Mouse (Mus musculus): ENCODE results near the gene Cdkl3.
"Not testable (repeated sequence)": the region's sequence is repeated elsewhere in the genome, so short reads cannot be mapped to it uniquely, and the experiment has no call there.

Gene Cdkl3

DNA sequence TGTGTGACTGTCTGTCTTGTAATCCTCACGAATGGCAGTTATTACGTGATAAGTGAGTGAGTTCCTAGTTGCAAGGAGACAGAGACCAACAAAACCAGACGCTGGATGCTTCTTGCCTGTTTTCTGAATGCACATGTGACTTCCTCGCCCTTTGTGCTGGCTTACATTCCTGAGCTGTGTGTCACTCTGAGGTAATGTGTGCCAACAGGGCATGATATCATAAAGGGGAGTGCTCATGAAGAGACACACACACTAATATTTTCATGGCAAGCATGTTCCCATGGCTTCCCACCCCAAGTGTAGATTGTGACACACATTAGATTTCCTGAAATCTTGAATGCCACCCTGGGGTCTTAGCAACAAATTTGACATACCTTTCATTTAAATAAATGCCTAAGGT is 73.9 kb downstream of the Cdkl3 start:
- DNase-seq (ENCODE audit: low spot score) = no peak

GRCm38 (mm10) chr11:52079978-52080377 is 76.0 kb downstream of the Cdkl3 start:
- no peak for DNase-seq (ENCODE audit: low spot score)

DNA sequence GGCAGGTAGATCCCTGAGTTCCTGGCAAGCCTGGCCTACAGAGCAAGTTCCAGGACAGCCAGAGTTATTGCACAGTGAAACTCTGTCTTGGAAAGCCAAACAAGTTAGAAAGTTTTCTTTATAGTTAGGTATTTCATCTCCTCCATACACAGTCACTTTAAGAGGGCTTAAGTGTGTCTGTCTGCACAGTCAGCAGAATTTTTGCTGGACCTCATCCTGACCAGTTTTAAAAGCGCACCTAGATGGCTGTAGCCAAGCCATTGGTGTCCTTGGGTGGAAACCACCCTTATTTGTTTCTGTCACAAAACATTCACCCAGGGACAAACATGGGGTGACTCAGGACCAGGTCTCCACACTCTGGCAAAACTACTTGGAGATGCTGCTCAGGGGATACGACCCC is 76.6 kb downstream of the Cdkl3 start:
- no peak for DNase-seq (ENCODE audit: low spot score)

DNA sequence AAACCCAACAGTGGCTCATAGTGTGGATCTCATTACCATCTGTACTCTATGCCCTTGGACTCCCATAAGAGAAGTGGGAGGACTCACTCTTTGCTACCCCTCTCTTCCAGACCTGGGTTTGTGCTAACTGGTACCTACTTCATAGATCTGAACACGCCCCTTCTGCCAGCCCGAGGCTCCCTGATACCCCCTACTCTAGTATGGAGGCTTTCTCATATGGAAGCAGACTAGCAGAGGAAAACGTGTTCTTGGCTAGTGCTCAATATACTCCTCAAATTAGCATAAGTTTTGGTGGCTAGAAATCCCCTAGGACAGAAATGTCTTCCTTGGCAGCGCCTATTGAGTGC is 81.8 kb downstream of the Cdkl3 start:
- DNase-seq (ENCODE audit: low spot score) = no peak

DNA sequence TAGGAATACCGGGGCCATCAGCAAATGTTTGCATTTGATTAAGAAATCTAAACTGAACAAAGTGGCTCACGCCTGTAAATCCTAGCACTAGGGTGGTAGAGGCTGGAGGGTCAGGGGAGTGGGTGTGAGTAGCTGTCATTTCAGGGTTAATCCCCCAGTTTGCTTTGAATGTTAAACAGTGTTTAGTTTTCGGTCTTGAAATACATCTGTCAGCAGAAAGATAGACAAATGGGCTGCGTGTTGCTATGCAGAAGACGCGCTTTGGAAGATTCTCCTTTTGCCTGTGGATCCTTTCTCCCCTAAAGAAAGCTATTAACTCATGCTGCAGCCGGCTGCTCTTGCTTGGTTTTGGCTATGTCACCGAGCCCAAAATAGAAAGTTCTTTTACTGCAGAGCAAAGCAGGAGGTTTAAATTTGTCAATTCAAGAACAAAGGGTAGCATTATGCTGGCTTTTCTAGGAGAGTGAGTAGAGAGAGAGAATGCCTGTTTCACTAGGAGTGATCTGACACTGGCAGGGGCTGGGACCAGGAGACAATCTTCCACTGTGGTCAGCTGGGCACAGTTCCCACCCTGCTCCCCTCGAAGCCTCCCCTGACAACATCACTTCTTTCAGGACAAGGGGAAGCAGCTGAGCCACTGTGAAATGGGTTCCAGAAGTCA is 82.3 kb downstream of the Cdkl3 start:
- no peak for DNase-seq (ENCODE audit: low spot score)

DNA sequence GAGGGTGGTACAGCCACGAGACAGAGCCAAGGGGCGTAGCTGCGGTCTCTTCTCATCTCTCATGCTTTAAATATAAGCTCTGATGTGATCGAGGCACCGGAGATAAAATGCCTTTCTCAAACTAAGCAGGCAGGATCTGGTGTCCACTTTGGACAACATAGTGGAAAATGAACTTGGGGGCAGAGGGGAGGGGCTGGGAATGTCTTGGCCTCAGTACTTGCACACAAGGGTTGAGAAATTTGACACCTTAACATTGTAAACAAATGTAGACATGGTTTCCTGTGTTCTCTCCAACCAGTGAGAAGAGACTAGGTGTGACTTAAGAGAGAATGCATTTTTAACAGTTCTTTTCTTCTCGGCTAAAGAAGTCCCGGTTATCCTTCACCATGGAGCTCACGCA is 85.3 kb downstream of the Cdkl3 start:
- no peak for DNase-seq (ENCODE audit: low spot score)

DNA sequence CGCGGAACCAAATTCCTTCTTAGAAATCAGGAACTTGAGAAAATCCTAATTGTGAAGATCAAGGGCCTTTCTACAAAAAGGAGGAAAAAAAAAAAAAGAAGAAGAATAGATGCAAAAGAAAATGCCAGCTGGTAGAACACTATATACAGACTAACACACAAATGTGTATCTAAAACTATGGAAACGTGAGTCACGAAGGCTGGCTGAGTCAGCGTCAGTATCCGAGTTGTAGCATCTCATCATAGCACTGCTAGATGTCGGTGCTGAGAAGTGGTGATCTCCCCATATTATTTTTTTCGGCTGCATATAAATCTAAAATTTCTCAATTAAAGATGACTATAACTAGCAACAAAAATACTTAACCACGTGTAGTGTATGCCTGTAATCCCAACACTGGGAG is 87.2 kb downstream of the Cdkl3 start:
- DNase-seq (ENCODE audit: low spot score) = no peak

DNA sequence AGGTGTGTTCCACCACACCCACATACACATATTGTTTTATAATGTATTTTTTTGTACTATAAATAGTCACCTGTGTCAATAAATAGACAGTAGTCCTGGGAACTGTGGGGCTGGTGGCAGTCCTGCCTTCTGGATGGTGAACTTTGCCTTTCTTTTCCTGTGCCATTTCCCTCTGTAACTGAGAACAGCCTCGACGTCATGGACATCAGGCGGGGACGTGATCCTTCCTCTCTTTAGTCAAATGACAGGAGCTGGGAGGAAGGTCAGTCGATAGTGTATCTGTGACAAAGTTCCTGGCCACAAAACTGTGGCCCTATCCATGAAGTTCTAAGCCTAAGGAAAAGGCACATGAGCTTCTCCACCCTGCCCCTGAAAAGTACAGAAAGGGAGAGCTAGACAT is 90.5 kb downstream of the Cdkl3 start:
- no peak for DNase-seq (ENCODE audit: low spot score)

DNA sequence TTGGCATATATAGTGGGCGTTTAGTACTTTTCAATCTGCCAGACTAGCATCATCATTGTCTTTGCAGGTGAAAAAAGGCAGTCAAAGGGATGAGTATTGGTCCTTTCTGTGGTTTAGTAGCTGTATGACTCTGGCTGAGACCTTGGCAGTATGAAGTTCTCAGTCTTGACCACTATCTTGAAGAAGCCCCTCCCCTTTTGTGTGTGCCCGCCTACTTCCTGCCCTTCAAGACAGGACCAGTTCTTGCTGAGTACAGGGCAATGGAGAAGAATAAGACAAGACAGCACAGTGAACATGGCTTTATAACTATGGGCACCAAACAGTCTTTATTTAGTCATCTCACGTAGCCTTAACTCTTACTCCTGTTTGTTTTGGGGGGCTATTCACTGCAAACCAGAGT is 93.0 kb downstream of the Cdkl3 start:
- no peak for DNase-seq (ENCODE audit: low spot score)

- DNase-seq (ENCODE audit: low spot score) = no peak
Observed at GRCm38 (mm10) chr11:52097596-52097995, 93.6 kb downstream of the Cdkl3 start.

- peak; percentile 97 for DNase-seq (ENCODE audit: low spot score)
Observed at GRCm38 (mm10) chr11:52098398-52098946, 94.5 kb downstream of the Cdkl3 start, which contains the start of gene Ppp2ca. TSS of gene Ppp2ca (plus strand) at chr11:52098681.

- peak; percentile 83 for DNase-seq (ENCODE audit: low spot score)
Observed at GRCm38 (mm10) chr11:52099031-52099761, 95.2 kb downstream of the Cdkl3 start.

GRCm38 (mm10) chr11:52099771-52100219 is 95.8 kb downstream of the Cdkl3 start:
- DNase-seq (ENCODE audit: low spot score) = no peak

DNA sequence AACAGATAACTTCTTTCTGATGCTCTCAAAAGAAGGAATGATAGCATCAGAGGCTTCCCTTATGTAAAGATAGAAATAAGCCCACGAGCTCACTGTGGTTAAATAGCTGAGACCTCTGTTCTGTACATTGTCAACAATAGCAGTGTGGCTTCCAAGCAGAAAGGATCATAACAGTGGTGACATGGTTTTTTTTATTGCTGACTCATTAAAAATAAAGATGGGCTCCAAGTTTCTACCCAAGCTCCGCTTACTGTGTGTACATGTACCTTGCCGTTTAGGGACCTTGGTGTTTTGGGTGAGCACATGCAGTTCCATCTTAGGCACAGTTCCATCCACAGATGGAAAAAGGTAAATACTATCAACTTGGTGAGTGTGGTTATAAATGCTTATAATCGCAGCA is 99.0 kb downstream of the Cdkl3 start:
- DNase-seq (ENCODE audit: low spot score) = no peak

GRCm38 (mm10) chr11:52105503-52105902 is 101.5 kb downstream of the Cdkl3 start:
- no peak for DNase-seq (ENCODE audit: low spot score)

DNA sequence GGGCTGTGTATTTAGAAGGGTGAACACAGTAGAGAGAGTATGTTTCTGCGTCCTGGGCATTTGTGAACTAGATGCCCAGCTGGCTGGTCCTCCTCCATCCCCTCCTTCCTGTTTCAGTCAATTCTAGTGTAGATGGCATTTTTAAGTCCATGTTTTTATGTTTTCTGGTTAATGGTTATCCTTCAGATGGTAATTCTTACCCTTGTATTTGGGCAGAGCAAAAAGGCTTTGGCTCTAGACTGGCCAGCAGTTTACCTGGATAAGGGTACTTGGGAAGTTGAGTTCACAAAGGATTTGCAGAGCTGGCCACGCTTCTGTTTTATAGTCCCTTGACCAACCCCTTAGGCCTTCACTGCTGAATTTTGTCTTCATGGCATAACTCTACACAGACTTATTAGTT is 102.0 kb downstream of the Cdkl3 start:
- no peak for DNase-seq (ENCODE audit: low spot score)

DNA sequence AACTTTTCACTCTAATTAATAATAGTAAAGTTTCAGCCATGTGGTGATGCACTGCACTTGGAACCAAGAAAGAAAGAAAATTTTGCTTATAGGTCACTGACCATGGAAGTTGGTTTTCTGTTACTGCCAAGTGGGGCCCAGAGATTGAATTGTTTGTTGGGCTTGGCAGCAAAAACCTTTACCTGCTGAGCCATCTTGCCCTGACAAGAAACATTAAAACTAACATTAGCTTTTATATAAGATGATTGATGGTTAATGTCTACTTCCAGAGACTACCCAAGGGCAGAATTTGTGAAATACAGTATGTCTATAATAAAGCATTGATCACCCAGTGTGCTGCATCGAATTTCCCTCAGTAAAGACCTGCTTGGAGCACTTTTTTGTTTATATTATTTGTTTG is 102.4 kb downstream of the Cdkl3 start:
- DNase-seq (ENCODE audit: low spot score) = no peak

DNA sequence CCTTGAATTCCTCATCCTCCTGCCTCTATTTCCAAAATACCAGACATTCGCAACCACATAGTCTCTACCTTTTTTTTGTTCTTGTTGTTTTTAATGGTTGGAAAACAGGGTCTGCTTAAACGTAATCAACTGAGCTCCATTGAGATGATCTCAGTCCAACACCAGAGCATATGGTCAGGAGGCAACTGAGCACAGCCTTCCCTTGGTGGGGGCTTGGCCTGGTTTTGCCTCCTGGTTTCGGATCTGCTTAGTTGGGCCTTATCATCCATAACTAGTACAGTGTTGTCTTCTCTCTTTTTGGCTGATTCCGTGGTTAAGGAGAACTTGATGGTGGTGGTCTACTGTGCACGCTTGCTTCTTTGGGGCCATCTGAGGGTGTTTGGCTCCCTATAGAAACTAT is 104.8 kb downstream of the Cdkl3 start:
- DNase-seq (ENCODE audit: low spot score) = no peak

GRCm38 (mm10) chr11:52109421-52109820 is 105.4 kb downstream of the Cdkl3 start:
- no peak for DNase-seq (ENCODE audit: low spot score)

DNA sequence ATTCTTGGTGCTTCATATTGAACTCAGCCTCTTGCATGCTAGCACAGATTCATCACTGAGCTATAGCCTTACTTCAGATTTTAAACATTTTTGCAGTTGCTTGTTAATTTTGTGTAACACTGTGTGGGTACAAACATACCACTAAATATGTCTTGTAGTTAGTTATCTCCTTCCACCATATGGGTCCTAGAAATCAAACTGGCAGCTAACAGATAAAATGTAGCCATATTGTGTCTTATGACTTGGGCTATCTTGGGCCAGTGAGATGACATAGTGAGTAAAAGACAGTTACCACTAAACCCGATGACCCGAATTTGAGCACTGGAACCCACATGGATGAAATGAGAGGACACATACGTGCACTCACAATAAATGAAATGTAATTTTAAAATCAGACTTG is 111.5 kb downstream of the Cdkl3 start:
- DNase-seq (ENCODE audit: low spot score) = no peak

DNA sequence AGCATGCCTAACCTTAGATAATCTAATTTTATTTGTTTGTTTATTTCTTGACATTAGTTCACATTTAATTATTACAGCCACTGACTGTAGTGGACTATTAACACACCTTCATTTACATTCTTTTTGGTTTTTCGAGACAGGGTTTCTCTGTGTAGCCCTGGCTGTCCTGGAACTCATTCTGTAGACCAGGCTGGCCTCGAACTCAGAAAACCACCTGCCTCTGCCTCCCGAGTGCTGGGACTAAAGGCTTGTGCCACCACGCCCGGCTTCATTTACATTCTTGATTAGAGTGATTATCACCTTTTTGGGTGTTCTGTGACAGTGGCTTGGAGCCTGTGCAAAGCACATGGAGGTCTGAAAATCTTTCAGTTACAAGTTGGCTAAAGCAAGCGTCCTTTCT is 112.1 kb downstream of the Cdkl3 start:
- DNase-seq (ENCODE audit: low spot score) = not testable (repeated sequence)

DNA sequence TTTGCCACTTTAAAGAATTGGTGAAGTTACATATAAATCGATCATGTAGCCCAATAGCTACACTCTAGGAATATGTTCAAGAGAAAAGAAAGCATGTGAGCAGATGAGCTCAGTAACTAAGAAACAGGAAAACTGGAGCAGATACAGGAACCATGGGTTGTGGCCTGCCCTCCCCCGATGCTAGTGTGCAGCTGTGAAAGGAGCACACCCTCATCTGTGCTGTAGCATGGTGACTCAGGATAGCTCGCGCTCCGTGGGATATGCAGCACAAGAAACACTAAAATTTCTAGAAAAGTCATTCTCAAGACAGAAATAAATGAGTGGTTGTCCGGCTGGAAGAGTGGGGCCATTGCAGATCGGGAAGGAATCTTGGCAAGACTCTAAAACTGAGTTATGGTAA is 113.1 kb downstream of the Cdkl3 start:
- no peak for DNase-seq (ENCODE audit: low spot score)

DNA sequence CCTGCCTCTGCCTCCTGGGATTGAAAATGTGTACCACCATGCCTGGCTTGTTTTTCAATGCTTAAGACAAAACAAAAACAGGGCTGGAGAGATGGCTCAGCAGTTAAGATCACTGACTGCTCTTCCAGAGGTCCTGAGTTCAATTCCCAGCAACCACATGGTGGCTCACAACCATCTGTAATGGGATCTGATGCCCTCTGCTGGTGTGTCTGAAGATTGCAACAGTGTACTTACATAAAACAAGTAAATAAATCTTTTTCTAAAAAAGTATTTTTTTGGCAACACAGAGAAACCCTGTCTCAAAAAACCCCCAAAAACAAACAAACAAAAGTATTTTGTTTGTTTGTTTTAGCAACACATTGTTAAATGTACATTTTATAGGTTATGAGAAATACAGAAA is 116.4 kb downstream of the Cdkl3 start:
- DNase-seq (ENCODE audit: low spot score) = not testable (repeated sequence)

- DNase-seq (ENCODE audit: low spot score) = no peak
Observed at GRCm38 (mm10) chr11:52122045-52122444, 118.0 kb downstream of the Cdkl3 start.
